Mouse (Mus musculus) embryonic facial prominence, embryonic 13.5 days (tissue): Measurements from ENCODE around the gene Gpsm3. TPM values are rescaled to one million over a fixed set of nuclear protein-coding genes. Genes with fewer than 3 reads are reported as not detected.
A peak's percentile ranks its signal among the peaks of the same experiment; 100 is the strongest.

Experiments
- ATAC-seq: fragments of 200-750 bp; cut with Nextera tagmentation; 2 replicates; pipeline ENCODE4 v1.8.0; 2017; ENCODE audit warnings: low read depth; ENCODE audit not compliant: insufficient number of reproducible peaks, insufficient read depth, low FRiP score, low TSS enrichment
- H3K27ac ChIP-seq: fragments of 300-500 bp; sonication (generic); 2 replicates; pipeline ENCODE4 v1.5.1; 2015; ENCODE audit warnings: moderate library complexity, mild to moderate bottlenecking, inconsistent platforms
- H3K27me3 ChIP-seq: fragments of 300-500 bp; sonication (generic); 2 replicates; pipeline ENCODE4 v1.6.1; 2015; ENCODE audit warnings: mild to moderate bottlenecking, inconsistent platforms
- H3K36me3 ChIP-seq: fragments of 300-500 bp; sonication (generic); 2 replicates; pipeline ENCODE4 v1.6.1; 2015; ENCODE audit warnings: mild to moderate bottlenecking, inconsistent platforms
- H3K4me1 ChIP-seq: fragments of 300-500 bp; sonication (generic); 2 replicates; pipeline ENCODE4 v1.6.1; 2015; ENCODE audit warnings: inconsistent platforms
- H3K4me2 ChIP-seq: fragments of 300-500 bp; sonication (generic); 2 replicates; pipeline ENCODE4 v1.6.1; 2015; ENCODE audit warnings: moderate library complexity, mild to moderate bottlenecking, inconsistent platforms
- H3K4me3 ChIP-seq: fragments of 300-500 bp; sonication (generic); 2 replicates; pipeline ENCODE4 v1.5.1; 2015; ENCODE audit warnings: mild to moderate bottlenecking, inconsistent platforms
- H3K9ac ChIP-seq: fragments of 300-500 bp; sonication (generic); 2 replicates; pipeline ENCODE4 v1.6.1; 2015; ENCODE audit warnings: mild to moderate bottlenecking, inconsistent platforms
- H3K9me3 ChIP-seq: fragments of 300-500 bp; sonication (generic); 2 replicates; pipeline ENCODE4 v1.6.1; 2016; ENCODE audit warnings: inconsistent platforms
- WGBS: fragments of 180-500 bp; shearing (Covaris S2); methylation state at CpG from one replicate; pipeline ENCODE4 v1.1.7; 2015; ENCODE audit warnings: mixed read lengths; 5-methylcytosine and 5-hydroxymethylcytosine counted together
- polyA plus RNA-seq: library from polyadenylated mRNA; unstranded; fragments of >200 nt; fragmentation: Nextera tagmentation; extraction: Ambion mirVana; gene quantifications from 2 replicates; pipeline ENCODE4 v1.2.1, GENCODE M21; 2015

The Gpsm3 gene
- polyA plus RNA-seq, 1 experiment from 2014 or later = 6.0 TPM

GRCm38 (mm10) chr17:34624981-34625380, 35.4 kb downstream of the Gpsm3 start:
- Histone ChIP-seq H3K9me3 (no peaks in the 10 kb centered on the region), H3K4me2 (no peak overlapping the region), H3K4me3 (no peak overlapping the region), H3K27ac (no peak overlapping the region), H3K4me1 (peaks cover 35% of the 10 kb centered on the region), H3K36me3 (peaks cover 41% of the 10 kb centered on the region), H3K27me3 (peaks cover 7% of the 10 kb centered on the region), H3K9ac (no peak overlapping the region)
- no peak for ATAC-seq
- 93% methylated on average over 3 of the region's 3 CpGs for WGBS

- peaks cover 20% of the 10 kb centered on the region for H3K27me3 ChIP-seq
- H3K9ac ChIP-seq = peak overlapping the region; percentile 83
- peak overlapping the region; percentile 82 for H3K4me3 ChIP-seq
- peak overlapping the region; percentile 91 for H3K4me2 ChIP-seq
- peaks cover 35% of the 10 kb centered on the region for H3K36me3 ChIP-seq
- no peak for ATAC-seq
- H3K27ac ChIP-seq = peak overlapping the region; percentile 97
- no peaks in the 10 kb centered on the region for H3K9me3 ChIP-seq
- 52% methylated on average over 16 of the region's 16 CpGs for WGBS
- H3K4me1 ChIP-seq = peaks cover 47% of the 10 kb centered on the region
These were observed 36.6 kb downstream of the Gpsm3 start for GRCm38 (mm10) chr17:34626062-34626772.

DNA sequence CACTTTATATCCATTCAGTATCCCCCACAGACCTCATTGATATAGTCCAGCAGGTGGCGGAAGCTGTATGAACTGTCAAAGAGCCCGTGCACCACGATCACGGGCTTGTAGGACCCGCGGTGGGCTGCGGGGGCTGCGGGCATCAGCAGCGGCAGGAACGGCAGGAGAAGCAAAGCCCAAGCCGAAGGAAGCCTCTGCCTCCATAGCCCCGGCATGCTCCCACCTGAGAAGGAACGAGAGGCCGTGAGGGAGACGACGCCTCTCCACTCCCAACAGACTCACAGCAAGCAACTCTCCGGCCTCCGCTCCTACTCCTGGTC, 37.1 kb downstream of the Gpsm3 start:
- no peak for ATAC-seq
- Histone ChIP-seq H3K9ac (peak overlapping the region; percentile 83), H3K4me1 (peaks cover 52% of the 10 kb centered on the region), H3K27me3 (peaks cover 25% of the 10 kb centered on the region), H3K9me3 (no peaks in the 10 kb centered on the region), H3K4me2 (peak overlapping the region; percentile 91), H3K36me3 (peaks cover 30% of the 10 kb centered on the region), H3K27ac (peak overlapping the region; percentile 97), H3K4me3 (peak overlapping the region; percentile 82)
- 1% methylated on average over 18 of the region's 18 CpGs for WGBS

GRCm38 (mm10) chr17:34627093-34627942, 37.7 kb downstream of the Gpsm3 start:
- H3K27ac ChIP-seq = peak overlapping the region; percentile 97
- WGBS = under 1% methylated on average over 40 of the region's 45 CpGs
- peaks cover 58% of the 10 kb centered on the region for H3K4me1 ChIP-seq
- peak overlapping the region; percentile 82 for H3K4me3 ChIP-seq
- peak overlapping the region; percentile 91 for H3K4me2 ChIP-seq
- peak overlapping the region; percentile 83 for H3K9ac ChIP-seq
- H3K36me3 ChIP-seq = peaks cover 24% of the 10 kb centered on the region
- peaks cover 31% of the 10 kb centered on the region for H3K27me3 ChIP-seq
- ATAC-seq = peak; percentile 67; the same call in 1 of the 2 replicates
- H3K9me3 ChIP-seq = no peaks in the 10 kb centered on the region

GRCm38 (mm10) chr17:34627943-34628643, 38.5 kb downstream of the Gpsm3 start, which contains the start of gene Ppt2:
TSS of gene Ppt2 (minus strand) at chr17:34628510.
- Histone ChIP-seq H3K27ac (peak within 1 kb of the TSS; percentile 97), H3K4me1 (peaks cover 61% of the 10 kb centered on the region), H3K27me3 (peaks cover 38% of the 10 kb centered on the region), H3K9ac (peak within 1 kb of the TSS; percentile 83), H3K9me3 (no peaks in the 10 kb centered on the region), H3K4me3 (peak within 1 kb of the TSS; percentile 82), H3K36me3 (peaks cover 17% of the 10 kb centered on the region), H3K4me2 (peak within 1 kb of the TSS; percentile 91)
- ATAC-seq = no peak
- WGBS = 2% methylated on average over 29 of the region's 29 CpGs

DNA sequence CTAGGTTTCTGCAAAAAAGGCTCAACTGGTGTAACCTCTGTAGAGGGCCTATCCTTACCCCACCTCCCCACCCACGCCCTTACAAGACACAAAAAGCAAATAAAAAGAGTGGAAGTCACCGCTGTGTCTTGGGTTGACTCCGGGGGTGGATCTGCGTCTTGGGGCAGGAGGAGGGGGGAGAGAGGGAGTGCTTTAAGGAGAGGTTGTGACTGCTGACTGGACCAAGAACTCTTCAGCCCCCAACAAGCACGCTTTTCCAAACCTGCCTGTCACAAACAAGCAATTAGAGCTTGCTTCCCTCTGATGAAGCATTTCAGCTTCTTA, 39.0 kb downstream of the Gpsm3 start:
- Histone ChIP-seq H3K27me3 (peaks cover 43% of the 10 kb centered on the region), H3K4me1 (peaks cover 61% of the 10 kb centered on the region), H3K4me3 (peak overlapping the region; percentile 82), H3K36me3 (peaks cover 13% of the 10 kb centered on the region), H3K4me2 (peak overlapping the region; percentile 91), H3K9ac (peak overlapping the region; percentile 83), H3K27ac (peak overlapping the region; percentile 97), H3K9me3 (no peaks in the 10 kb centered on the region)
- WGBS = 24% methylated on average over 5 of the region's 5 CpGs
- ATAC-seq = no peak

- no peak for ATAC-seq
- peak within 1 kb of the TSS; percentile 82 for H3K4me3 ChIP-seq
- H3K36me3 ChIP-seq = peaks cover 6% of the 10 kb centered on the region; the same call in 1 of the 2 replicates
- peak within 1 kb of the TSS; percentile 97 for H3K27ac ChIP-seq
- H3K4me1 ChIP-seq = peaks cover 61% of the 10 kb centered on the region
- WGBS = 2% methylated on average over 16 of the region's 16 CpGs
- H3K9ac ChIP-seq = peak within 1 kb of the TSS; percentile 83
- no peaks in the 10 kb centered on the region for H3K9me3 ChIP-seq
- H3K4me2 ChIP-seq = peak within 1 kb of the TSS; percentile 91
- H3K27me3 ChIP-seq = peaks cover 47% of the 10 kb centered on the region
These were observed 39.7 kb downstream of the Gpsm3 start, which contains the start of gene Prrt1 for GRCm38 (mm10) chr17:34629221-34629751. TSS of gene Prrt1 (plus strand) at chr17:34629533.

GRCm38 (mm10) chr17:34629796-34630603, 40.4 kb downstream of the Gpsm3 start:
- WGBS = 12% methylated on average over 12 of the region's 12 CpGs
- peak overlapping the region; percentile 91 for H3K4me2 ChIP-seq
- peaks cover 61% of the 10 kb centered on the region for H3K4me1 ChIP-seq
- H3K27ac ChIP-seq = no peak overlapping the region
- peak overlapping the region; percentile 82 for H3K4me3 ChIP-seq
- H3K27me3 ChIP-seq = peaks cover 47% of the 10 kb centered on the region
- peak overlapping the region; percentile 83; the same call in 1 of the 2 replicates for H3K9ac ChIP-seq
- ATAC-seq = no peak
- no peaks in the 10 kb centered on the region for H3K9me3 ChIP-seq
- peaks cover 5% of the 10 kb centered on the region; the same call in 1 of the 2 replicates for H3K36me3 ChIP-seq

DNA sequence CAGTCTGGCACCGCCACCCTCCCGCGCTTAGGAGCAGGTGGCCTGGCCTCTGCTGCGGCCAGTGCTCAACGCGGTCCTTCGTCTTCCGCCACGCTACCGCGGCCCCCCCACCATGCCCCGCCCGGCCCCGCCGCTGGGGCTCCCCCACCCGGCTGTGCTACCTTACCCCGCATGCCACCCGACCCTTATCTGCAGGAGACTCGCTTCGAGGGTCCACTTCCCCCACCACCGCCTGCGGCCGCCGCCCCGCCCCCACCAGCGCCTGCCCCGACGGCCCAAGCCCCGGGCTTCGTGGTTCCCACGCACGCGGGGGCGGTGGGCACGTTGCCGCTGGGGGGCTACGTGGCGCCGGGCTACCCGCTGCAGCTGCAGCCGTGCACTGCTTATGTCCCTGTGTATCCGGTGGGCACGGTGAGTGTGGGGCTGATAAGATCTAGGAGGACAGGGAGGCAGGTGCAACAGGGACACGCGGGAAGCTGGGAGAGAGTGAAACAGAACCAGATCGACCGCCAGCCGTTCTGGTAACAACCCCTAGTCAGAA, 41.2 kb downstream of the Gpsm3 start:
- Histone ChIP-seq H3K27ac (no peak overlapping the region), H3K9me3 (no peaks in the 10 kb centered on the region), H3K4me3 (peak overlapping the region; percentile 46), H3K36me3 (no peaks in the 10 kb centered on the region), H3K27me3 (peaks cover 49% of the 10 kb centered on the region), H3K4me1 (peaks cover 60% of the 10 kb centered on the region), H3K9ac (0 out of 2 replicates have a peak overlapping the region, but pooled peaks have one; percentile 27), H3K4me2 (peak overlapping the region; percentile 91)
- no peak for ATAC-seq
- WGBS = 2% methylated on average over 48 of the region's 48 CpGs

GRCm38 (mm10) chr17:34631647-34632046, 42.0 kb downstream of the Gpsm3 start:
- Histone ChIP-seq H3K4me3 (peak overlapping the region; percentile 46), H3K9ac (peak overlapping the region; percentile 67), H3K27me3 (peaks cover 49% of the 10 kb centered on the region), H3K4me1 (peaks cover 52% of the 10 kb centered on the region), H3K27ac (no peak overlapping the region), H3K36me3 (no peaks in the 10 kb centered on the region), H3K9me3 (no peaks in the 10 kb centered on the region), H3K4me2 (peak overlapping the region; percentile 91)
- 6% methylated on average over 12 of the region's 12 CpGs for WGBS
- no peak for ATAC-seq
